Mouse (Mus musculus): ENCODE measurements around the gene Ggps1.

Ggps1 gene

GRCm38 (mm10) chr13:14063013-14063941 is at the start of gene Ggps1, which contains the start of gene Arid4b:
Gene Ggps1, minus strand, starts transcription at chr13:14063488.
Gene Arid4b, plus strand, starts transcription at chr13:14063232.
- peak; percentile 99 for DNase-seq

DNA sequence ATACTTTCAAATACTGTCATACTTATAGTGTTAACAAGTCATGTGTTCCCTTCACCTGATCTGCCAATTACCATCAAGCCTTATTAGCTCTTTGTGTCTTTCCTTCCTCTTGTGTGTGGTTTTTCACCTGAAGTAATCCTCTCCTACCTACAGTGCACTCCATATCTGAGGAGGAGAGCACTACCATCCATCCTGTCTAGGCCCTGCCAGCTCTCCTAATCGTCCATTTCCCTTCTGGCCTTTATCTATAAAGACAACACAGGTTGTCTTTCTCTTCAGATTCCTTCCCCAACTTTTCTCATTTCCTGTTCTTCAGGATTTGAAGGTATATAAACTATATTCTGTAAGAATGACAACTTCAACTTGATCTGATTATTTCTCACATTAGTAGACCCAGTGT is 47.9 kb upstream of the Ggps1 start:
- no peak for DNase-seq

DNA sequence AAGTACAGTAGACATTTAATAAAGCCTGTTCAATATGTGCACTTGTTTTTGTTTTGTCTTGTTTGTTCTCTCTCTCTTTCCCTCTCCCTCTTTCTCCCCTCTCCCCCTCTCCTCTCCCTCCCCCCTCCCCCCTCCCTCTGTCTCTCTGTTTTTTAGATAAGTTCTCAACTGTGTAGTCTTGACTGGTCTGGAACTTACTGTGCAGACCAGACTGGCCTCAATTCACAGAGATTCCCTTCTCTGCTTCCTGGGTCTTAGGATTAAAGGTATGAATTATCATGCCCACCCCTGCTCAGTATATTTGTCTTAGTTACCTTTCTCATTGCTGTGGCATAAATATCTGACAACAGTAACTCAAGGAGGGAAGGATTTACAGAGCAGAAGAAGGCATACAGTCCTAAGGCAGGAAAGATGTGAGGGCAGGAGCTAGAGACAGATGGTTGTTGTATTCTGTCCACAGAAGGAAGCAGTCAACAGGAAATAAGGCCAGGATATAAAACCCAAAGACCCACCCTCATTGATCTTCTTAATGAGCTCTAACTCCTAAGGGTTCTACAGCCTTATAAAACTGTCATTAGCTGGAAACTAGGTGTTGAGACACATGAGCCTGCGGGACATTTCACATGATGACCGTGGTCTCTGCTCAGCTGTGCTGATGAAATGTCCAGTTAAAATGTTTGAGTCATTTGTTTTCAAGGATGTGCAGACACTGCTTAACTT is 47.0 kb upstream of the Ggps1 start:
- no peak for DNase-seq

GRCm38 (mm10) chr13:14103026-14103425 is 39.7 kb upstream of the Ggps1 start:
- DNase-seq, result no peak

- no peak for DNase-seq
Observed at GRCm38 (mm10) chr13:14088669-14089068, 25.4 kb upstream of the Ggps1 start.

- no peak for DNase-seq
Observed at GRCm38 (mm10) chr13:14075326-14075725, 12.0 kb upstream of the Ggps1 start.

DNA sequence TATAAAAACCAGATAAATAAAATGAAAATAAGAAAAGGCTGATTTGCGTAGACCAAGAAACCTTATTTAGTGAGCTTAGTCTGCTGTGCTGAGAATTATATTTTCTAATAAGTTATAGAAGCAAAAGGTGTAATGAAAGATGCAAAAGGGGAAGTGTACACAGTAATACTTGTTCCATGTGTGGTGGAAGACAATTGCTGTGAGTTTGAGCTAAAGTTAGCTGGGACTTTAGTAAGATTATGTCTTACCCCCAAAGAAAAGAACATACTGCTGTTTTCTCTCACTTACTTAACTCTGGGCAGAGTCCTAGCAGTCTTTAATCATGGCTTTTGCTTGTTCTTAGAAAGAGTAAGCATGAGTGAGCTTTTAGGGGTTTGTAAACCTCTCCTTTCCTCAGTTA is 11.1 kb upstream of the Ggps1 start:
- no peak for DNase-seq

- no peak for DNase-seq
Observed at GRCm38 (mm10) chr13:14069291-14069690, 6.0 kb upstream of the Ggps1 start.

DNA sequence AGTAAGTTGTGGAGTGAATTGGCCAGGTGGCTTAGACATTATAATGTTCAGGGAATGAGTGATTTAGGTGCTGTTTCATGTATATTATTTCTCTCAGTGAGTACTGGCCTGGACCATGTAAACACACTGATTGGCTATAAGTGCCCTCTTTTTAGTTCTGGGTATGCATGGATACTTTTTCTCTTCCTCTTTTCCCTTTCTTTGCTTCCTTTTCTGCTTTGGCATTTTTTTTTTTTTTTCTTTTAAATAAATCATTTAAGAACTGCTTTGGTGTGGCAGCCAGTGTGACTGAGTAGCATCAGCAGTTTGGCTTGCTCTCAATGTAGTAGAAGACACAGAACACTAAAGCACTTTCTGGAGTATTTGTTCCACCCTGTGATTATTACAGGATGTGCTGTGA is 4.7 kb upstream of the Ggps1 start:
- no peak for DNase-seq

GRCm38 (mm10) chr13:14065701-14066100 is 2.4 kb upstream of the Ggps1 start:
- no peak for DNase-seq

GRCm38 (mm10) chr13:14065028-14065380 is 1.7 kb upstream of the Ggps1 start:
- no peak for DNase-seq

DNA sequence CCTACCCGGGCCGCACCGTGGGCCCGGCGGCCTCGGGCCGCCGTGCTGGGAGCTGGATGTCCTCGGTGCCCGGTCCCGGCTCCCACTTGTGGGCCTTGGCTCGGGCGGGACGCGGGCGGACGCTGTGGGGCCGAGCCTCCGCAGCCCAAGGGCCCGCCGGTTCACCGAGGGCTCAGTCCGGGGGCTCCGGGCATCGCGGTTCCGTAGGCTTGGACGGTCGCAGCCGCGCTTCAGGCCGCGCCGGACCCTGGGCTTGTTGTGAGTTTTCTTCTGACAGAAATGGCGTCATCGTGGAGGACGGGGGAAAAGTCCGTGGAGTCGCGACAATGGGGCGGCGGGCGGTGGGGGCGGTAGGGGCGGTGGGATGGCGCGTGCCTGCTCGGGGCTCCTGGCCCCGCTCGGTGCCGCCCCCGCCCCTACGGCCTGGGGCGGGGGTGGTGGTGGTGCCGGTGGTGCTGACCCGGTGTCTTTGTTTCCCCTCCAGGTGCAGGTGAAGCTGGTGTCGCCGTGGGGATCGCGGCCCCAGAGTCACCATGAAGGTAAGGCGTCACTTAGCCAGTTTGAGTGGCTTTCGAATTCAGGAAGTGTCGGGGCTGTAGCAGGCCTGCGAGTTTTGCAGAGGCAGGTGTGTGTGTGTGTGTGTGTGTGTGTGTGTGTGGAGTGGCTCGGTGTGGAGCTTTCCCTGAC is 1.2 kb upstream of the Ggps1 start:
- DNase-seq, result peak; percentile 64

DNA sequence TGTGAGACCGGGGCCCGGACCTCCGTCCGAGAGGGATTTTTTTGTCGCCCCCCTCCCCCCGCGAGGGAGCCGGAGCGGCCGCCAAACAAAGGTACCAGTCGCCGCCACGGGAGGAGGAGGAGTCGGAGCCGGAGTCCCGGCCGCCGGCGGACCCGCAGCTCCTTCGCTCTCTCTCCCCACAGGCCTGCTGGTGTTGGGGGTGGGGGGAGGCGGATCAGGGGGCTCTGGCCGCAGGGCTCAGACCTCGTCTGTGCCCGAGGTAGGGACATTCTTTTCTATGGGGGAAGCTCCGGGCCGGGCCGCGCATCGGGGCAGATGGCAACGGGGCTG is 619 bp upstream of the Ggps1 start:
- no peak for DNase-seq

- no peak for DNase-seq
Observed at GRCm38 (mm10) chr13:14062209-14063012, 877 bp downstream of the Ggps1 start.

GRCm38 (mm10) chr13:14059582-14059981 is 3.7 kb downstream of the Ggps1 start:
- DNase-seq, result no peak

DNA sequence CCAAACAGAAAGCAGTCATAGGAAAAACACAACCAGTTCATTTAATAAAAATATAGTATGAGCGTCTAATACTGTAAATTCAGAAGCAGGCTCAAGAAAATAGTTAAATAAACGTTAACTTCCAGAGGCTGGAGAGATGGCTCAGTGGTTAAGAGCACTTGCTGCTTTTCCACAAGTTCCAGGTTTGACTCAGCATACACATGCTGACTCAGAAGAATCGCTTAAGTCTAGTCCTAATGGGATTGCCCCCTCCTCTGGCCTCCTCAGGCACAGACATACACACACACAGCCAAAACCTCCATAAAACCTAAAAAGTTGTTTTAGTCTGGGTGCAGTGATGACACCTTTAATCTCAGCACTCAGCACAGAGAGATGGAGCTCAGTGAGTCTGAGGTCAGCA is 6.5 kb downstream of the Ggps1 start:
- no peak for DNase-seq

GRCm38 (mm10) chr13:14049878-14050277 is 13.4 kb downstream of the Ggps1 start:
- no peak for DNase-seq

DNA sequence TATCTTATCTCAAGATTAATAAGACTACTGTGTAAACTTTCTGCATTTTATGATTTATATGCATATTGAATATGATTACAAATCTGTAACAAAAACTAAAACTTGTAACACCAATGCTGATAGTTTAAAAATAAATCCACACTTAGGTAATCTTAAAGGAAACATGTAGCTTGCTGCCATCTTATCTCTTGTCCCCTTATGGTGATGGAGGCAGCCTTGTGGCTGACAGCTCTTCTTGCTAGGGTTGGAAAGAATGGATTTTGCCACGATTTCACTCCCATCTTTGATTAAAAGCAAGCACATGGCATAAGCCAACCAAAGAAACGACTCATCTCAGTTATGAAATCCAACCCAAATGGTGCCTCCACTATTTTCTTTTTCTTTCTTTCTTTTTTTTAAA is 18.8 kb downstream of the Ggps1 start:
- no peak for DNase-seq

DNA sequence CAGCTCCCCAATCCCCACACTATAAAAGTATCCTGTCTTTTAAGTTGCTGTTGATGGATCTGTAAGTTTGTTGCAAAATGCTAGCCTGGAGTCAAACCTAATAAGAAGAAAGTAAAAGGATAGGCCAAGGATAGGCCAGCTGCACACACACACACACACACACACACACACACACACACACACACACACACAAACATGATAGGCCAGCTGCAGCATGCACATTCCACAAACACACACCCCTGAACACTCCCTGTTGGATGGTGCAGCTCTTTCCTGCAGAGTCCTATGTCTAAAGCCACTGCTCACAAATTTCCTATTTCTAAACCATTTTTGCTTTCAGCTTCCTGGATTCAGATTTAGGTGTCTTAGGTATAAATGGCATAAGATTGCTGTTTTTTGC is 19.4 kb downstream of the Ggps1 start:
- no peak for DNase-seq

DNA sequence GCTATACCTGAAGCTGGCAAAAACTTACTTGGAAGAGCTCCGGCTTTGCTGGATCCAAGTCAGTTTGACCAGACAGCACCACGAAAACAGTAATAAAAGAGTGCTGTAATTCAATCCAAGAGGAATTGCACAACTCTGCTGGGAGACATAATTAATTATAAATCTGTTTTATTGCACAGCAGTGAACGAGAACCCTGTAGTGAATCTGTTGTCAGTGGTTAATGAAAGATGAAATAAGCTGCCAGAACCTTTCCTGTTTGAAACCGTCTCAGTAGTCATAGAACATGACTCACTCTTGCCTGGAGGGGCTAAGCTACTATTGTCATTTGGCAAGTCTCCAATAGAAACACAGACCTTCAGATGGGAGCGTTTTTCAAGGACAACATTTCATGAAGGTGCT is 23.1 kb downstream of the Ggps1 start:
- no peak for DNase-seq

DNA sequence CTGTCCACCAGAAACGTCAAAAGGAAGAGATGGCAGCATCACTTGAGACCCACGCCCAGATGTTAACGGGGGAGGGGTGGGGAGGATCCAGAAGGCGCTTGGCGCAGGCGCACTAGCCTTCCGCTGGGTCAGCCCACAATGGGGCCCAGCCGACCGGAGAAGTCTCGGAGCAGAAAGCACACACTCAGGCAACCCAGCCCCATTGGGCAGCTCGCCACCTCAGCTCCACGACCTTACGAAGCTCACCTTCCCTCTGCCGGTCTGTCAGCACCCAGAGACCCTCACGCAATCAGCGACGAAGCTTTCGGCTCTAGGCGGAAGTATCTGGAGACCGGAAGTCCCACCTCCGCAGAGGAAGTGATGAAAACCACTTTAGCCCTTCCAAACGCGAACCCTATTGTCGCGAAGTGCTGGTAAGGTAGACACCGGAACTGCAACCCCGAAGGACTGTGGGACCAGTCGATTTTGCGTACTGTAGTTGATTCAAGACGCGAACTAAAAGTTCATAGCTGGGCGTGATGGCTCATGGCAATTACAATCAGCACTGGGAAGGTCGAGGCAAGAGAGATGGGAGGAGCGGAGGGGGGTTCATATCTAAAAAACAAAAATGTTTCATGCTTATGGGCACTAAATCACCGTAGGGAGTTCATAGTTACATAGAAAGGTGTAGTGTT is 23.9 kb downstream of the Ggps1 start, which contains the start of gene Tbce:
TSS of gene Tbce (minus strand) at position 347 of the 674 bp plus-strand sequence.
- DNase-seq, result peak; percentile 90

GRCm38 (mm10) chr13:14038911-14039291 is 24.4 kb downstream of the Ggps1 start:
- DNase-seq, result no peak
